Mouse (Mus musculus): ENCODE results near the gene Wnk2. TPM values are rescaled to one million over a fixed set of nuclear protein-coding genes. Genes with fewer than 3 reads are reported as not detected.

Wnk2 gene
- polyA plus RNA-seq (2017; shearing (Covaris generic)), result not detected

DNA sequence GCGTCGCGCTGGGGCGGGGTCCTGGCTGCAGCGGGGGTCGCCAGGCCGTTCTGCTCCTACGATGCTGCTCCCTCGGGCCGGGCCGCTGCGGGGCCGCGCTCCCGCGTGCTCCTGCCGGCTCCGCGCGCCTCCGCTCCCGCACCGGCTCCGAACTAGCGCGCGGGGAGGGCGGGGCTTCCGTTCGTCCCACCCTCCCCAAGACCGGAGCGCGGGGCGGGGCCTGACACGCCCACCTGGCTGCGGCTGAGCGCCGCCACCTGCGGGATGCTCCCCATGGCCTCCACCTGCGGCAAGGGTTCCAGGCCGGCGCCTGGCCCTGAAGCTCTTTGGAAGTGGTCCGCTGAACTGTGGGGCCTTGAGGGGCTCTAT lies at the start of gene Wnk2:
Wnk2 (minus strand) TSS at position 157 of the 369 bp plus-strand sequence.
- no peak for ATAC-seq

DNA sequence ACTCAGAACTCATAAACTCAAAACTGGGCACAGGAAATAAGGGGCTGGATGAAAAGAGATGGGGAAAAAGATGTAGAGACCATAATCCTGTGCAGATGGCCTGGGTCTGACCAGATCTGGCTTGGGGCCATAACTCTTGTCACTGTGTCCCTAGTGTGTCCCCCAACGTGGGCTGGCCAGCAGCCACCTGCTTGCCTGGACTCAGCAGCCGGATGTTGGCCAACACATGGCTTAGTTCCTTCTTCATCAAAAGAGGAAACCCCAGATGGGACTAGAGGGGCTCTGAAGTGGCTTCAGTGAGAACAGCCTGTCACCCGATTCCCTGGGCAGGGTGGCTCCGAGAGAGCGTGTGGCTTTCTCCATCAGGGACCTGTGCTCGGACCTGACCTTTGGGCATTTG lies 49.0 kb upstream of the Wnk2 start:
- ATAC-seq, result no peak

DNA sequence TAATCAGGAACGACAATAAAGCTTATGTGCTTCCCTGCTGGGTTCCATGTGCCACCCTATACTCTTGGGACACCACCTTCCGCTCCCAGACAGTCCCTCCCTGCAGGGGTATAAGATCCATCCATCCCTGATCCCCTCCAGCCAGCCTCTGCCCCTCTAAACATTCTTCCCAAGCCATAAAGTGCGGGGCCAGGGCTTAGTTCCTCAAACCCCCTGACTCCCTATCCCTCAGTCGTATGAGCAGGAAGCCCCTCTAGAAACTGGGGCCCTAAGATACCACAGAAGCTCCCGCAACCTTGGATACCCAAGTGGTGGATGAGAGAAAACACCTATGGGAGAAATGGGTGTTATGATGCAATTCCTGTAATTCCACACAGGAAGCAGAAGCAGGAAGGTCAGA lies 48.4 kb upstream of the Wnk2 start:
- ATAC-seq, result no peak

DNA sequence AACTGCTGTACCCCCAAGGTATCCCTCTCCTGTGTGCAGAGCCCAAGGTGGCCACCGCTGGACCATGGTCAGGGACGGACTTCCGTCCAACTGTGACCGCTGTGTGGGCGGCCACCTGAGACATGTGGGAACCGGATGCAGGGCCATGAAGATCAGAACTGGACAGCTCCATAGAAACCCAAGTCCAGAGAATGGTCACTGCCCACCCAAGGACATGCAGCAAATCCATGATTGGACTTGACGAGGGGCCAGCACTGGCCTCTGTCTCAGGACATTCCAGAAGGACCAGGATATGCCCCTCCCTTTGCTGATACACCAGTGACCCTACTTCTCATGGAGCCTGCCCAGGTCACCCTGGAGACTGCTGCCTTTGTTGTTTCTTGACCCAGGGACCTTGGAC lies 47.8 kb upstream of the Wnk2 start:
- no peak for ATAC-seq

DNA sequence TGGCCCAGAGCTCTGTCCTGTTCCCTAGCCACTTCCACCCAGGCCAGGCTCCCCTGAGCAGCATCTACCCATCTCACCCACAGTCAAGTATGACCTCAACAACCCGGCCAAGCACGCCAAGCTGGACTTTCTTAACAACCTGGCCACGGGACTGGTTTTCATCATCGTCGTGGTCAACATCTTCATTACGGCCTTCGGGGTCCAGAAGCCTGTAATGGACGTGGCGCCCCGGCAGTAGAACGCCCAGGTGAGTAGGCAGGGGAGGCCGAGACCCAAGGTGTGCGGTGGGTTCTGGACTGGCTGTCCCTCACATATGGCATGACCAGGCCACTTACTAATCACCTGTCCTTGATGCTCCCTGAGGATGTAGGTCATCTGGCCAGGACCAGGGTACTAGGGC lies 47.0 kb upstream of the Wnk2 start:
- no peak for ATAC-seq

DNA sequence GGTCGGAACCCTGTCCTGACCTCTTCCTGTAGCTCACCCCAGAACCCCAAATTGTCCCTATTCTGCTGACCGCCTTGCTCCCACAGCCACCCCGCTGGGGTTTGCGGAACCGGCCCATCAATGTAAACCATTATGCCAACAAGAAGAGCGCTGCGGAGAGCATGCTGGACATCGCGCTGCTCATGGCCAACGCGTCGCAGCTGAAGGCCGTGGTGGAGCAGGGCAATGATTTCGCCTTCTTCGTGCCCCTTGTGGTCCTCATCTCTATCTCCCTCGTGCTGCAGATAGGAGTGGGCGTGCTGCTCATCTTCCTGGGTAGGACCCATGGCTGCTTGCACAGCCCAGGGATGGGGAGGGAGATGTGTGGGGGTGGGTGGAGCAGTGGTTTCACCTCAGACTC lies 45.8 kb upstream of the Wnk2 start:
- ATAC-seq, result no peak

DNA sequence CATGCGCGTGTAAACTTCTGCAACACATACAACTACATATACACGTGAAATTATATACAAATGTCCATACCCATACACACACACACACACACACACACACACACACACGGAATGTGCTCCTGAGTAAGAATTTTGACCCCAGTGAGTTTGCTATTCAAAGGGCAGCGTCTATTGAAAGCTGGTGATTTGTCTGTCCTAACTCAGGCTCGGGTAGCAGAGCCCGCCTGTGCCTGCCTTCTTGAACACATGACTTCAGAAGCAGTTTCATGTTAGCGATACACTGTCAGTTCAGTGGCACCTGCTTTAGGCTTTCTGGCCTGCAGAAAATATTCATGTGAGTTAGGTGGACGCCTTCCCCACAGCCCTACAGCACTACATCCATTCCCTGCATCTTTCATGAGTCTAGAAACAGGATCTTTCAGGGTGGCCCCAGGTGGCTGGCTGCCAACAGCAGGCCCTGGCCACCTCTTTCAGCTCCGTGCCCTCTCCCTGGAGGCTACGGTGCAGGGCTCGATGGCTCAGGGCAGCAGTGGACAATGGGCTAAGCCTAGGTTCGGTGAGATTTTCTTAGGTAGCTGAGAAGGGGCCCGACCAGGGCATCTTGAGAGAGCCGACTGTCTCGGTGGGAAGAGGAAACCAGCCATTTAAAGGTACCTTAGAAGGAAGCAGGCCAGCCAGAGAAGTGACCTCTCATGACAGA lies 44.5 kb upstream of the Wnk2 start:
- no peak for ATAC-seq

DNA sequence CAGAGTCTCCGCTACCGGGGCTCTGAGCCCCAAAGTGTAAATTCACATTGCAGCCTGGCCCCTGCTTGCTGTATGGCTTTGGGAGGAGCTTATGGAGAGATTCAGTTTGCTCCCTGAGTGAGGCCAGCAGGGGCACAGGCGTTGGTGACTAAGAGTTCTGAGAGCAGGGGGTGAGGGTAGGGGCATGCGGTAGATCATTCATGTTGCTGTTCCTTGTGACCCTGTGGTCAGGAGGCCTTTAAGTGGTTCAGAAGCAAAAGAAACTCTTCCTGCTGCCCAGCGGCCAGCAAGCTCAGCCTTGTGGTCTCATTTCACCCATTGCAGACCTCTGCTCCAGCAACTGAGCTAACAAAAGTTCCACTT lies 43.8 kb upstream of the Wnk2 start:
- no peak for ATAC-seq

DNA sequence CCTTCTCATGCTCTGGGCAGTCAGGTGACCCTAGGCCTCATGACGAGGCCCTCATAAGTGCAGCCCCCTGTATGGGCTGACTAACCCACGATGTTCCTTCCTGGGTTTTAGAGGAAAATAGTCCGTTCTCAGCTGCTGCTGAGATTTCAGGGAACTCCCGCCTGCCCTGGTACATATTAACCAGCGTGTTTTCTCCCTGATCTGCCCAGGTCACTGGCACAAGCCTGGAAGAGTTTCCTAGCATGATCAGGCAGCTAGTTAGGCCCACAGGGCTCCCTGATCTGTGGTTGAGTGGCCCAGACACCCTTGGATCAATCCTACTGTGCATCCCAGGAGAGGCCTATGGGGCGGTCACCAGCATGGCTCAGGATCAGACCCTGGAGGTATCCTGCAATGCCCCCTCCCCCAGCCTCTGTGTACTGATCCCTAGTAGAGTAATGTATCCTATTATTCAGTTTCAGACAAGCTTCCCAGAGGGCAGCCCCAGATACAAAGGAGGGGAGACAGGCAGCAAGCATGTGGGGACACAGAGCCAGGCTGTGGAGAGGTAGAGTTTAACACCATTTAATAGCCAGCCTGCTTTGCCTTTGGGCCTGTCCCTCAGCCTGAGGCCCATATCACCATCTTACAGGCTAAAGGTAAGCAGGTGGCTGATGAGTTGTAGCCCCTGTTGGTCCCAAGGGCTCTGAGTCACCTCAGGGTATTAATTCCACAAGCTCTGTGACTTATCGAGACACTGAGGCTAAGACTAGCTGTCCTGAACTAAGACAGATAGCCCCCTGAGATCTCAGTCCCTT lies 43.3 kb upstream of the Wnk2 start:
- ATAC-seq, result no peak

DNA sequence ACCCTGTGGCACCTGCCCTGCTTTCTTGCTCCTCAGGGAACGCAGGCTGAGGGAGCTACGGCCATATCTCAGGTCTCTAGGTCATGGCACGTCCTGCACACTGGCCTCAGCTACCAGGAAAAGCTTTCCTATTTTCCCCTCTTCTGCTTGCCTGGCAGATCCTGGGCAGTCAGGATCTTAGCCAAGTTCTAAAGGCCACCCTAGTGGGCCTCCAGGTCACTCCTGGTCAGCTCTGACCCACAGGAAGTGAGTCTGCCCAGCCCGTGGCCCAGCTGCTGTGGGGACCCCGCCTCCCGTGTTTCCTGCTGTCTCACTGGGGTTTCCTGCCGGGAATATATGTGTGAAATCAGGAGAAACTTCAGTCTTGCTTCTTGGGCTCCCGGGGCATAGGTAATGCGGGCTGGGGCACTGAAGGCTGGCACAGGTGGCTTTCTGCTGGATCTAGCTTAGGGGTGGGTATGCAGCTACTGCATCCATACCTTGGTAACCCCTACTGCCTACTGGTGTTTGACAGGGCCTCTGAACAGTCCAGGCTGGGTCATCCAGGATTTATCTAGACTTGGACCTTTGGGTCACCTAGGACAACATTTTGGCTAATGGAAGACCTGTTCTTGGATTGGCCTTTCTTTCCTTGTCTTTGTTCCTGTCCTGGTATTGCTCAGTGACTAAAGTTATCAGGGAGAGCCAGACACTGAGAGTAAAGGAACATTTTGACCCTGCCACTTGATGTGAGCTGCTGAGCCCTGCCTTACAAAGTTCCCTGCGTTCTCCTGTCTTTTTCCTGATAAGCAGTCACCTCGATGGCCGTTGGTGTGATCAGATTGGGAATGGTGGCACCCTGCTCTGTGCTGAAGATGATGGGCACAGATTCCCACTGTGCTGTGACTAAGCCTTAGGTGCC lies 42.4 kb upstream of the Wnk2 start:
- ATAC-seq, result no peak

DNA sequence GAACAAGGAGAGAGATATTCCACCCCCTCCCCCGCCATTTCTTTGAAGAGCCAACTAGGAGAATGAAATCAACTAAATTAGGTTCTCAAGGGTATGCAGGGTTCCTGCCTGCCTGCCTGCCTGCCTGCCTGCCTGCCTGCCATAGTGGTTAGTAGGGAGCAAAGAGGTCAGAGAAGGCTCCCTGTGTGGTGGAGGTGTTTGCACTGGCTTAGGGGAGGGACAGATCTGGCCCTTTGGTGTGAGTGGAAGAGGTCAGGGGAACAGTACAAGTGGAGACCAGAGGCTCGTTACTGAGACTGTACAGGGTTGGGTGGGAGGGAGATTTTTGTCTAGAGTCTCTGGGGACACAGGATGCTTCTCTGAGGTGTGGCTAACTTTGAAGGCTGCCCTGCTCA lies 41.1 kb upstream of the Wnk2 start:
- ATAC-seq, result no peak

DNA sequence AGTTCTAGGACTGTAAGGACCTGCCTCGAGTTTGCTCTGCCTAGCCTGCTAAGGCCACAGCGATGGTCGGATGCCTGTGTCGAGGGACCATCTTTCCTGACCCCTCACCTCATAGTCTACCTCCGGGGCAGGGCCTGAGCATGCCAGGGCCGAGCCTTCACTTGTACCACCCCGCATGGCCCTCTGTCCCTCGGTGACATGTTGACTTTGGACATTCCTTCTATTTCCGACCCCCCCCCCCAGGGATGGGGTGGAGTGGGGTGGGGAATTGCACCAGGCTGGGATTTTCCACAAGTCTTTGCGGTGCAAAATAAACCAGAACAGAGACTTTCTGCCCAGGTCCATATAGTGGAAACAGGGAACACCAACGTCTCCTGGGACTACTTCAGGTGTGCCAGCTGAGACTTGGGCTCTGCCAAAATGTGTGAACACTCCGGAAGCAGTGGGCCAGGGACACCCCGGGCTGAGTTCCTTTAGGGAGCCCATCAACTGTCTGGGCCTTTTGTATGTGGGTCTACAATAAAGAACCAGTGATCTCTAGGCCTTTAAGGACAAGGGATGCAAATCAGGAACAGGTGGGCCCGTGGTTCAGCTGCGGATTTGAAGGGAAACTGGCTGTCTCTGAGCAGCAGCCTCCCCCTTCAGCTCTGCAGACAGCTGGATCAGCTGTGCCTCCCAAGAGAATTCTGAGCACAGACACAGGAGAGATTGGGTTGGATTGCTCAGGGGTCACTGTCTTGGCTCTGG lies 40.6 kb upstream of the Wnk2 start:
- no peak for ATAC-seq

DNA sequence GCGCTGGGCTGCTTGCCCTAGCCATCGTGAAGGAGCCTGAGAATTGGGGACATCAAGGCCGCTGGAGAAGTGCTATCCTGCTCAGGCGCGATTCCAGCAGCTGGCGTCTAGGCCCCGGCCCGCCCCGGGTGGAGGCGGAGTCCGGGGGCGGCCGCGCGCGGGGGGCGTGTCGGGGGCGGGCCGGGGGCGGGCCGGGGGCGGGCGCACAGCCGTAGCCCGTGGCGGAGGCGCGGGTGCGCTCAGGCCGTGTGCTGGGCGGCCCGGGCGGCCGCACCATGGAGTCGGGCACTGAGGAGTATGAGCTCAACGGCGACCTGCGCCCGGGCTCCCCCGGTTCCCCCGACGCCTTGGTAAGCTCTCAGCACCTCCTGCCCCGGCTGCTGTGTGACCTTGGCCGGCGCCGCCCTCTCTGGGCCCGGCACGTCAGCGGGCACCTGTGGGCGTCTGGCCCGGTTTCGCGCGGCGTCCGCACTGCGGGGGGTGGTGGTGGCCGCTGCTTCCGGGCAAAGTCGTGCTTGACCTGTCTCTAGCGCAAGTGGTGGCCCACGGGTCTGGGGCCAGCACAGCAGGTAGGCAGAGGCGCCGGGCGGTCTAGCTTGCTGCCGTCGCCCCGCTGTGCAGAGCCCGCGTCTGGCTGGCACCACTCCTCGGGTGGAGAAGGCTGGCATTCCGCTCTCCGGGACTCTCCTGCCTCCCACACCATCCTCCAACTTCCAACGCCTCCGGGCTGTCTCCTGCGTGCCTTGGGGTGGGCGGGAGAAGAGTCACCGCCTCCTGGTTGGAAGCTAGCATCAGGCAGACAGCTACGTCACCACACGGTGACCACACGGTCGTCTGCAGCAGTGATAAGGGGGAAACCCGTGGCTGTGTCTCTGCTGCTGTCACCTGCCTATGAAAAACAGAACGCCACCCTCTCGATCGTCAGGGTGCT lies 39.7 kb upstream of the Wnk2 start, which contains the start of gene Ninj1:
Ninj1 (plus strand) TSS at position 198 of the 931 bp plus-strand sequence.
- peak; percentile 92 for ATAC-seq

DNA sequence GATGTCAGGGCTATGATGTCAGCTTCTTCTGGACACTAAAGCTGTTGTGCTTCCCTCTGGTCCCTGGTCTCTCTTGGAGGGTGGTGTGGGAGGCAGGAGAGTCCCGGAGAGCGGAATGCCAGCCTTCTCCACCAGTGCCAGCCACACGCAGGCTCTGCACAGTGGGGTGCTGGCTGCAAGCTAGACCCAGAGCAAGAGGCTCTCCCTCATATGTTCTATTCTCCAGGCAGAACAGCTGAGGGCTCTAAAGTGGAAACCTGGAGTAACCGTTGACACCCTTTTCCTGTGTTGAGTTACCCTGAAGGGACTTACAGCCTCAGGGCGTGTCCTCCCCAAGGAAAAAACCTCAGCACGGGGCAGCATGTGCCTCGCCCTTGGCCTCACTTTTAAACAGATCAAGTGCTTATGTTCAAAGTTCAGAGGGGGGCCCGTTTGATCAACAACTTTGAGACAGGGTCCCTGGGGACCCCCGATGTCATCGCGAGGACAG lies 39.0 kb upstream of the Wnk2 start:
- no peak for ATAC-seq

DNA sequence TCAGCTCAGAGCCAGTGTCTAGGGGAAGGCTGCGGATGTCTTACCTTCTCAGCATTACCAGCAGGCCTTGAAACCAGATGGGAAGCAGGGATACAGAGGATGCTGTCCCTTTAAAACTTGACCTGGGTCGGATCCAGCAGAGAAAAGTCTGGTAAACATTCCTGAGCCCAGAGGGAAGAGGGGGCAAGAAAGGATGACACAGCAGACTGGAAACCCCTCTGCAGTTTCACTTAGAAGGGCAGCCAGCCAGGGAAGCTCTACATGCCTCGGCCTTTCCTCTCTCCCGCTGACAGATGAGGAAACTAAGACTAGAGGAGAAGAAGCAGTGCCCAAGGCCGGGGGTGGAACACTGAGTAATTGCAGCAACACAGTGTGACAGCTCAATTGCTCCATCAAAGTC lies 35.8 kb upstream of the Wnk2 start:
- ATAC-seq, result no peak

DNA sequence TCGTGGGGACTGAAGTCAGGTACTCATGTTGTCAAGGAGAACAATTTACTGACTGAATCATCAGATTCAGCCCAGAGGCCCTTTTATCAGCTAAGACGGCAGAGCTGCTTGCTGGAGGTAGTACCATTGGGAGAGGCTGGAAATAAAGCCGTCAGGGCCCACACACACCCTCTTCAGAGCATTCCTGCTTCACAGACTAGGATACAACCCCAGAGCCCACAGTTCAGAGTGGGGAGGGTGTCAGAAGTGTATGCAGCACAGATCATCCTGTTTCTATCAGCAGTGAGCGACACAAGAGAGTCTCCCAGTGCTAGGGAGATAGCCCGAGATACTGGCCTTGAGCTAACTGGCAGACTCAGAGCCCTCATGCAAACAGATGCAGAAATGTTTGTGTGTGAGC lies 35.3 kb upstream of the Wnk2 start:
- no peak for ATAC-seq

DNA sequence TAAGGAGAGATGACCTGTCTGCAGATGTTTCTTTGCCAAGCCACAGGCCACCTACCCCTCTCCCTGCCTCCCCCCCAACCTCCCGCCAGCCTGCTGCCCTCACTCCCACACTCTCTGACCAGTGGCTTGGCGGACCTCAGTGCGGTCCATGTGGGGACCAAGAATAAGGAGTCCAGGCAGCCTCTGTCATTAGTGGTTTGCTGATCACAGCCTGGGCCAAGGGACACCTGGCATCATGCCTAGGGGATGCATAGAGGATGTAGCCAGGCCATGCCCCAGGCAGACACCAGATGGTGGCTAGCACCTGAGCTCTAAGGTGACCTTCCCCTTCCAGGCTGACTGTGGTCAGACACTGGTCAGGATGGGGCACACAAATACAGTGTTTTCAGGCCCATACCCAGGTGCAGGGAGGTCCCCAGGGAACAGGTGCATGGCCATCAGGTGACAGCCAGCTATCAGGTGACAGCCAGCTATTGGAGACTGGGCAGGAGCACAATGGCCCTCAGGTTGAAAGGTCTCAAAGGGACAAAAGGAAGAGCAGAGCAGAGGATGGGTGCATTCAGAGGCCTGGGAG lies 33.7 kb upstream of the Wnk2 start:
- ATAC-seq, result no peak

DNA sequence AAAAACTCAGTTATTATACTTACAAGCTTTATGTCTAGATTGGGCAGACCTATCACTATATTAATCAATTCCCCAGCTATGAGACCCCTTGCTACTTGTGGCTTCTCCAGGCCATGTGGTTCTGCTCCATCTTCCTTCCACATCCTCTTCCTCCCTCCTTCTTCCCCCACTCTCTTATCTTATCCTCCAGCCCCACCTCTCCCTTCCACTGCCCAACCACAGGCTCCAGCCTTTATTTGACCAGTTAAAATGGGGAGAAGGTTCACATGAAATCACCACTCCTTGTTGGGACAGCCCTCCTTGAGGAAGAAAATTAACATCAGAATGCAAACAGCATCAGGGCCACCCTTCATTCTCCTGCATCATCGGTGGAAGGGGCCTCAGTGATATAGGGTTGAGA lies 32.9 kb upstream of the Wnk2 start:
- ATAC-seq, result no peak

DNA sequence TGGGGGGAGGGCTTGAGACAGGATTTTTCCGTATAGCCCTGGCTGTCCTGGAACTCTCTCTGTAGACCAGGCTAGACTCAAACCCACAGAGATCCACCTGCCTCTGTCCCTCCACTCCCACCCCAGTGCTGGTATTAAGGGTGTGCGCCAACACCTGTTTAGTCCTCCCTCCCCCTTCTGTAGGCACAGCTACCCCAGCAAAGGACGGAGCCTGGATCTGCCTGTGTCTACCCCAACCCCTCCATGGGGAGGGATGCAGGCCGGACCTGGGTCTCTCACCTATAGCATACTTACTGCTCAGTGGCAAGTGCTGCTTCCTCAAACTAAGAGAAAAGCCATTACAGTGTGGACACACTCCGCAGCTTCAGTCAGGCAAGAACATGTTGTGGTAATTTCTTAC lies 32.5 kb upstream of the Wnk2 start:
- no peak for ATAC-seq

DNA sequence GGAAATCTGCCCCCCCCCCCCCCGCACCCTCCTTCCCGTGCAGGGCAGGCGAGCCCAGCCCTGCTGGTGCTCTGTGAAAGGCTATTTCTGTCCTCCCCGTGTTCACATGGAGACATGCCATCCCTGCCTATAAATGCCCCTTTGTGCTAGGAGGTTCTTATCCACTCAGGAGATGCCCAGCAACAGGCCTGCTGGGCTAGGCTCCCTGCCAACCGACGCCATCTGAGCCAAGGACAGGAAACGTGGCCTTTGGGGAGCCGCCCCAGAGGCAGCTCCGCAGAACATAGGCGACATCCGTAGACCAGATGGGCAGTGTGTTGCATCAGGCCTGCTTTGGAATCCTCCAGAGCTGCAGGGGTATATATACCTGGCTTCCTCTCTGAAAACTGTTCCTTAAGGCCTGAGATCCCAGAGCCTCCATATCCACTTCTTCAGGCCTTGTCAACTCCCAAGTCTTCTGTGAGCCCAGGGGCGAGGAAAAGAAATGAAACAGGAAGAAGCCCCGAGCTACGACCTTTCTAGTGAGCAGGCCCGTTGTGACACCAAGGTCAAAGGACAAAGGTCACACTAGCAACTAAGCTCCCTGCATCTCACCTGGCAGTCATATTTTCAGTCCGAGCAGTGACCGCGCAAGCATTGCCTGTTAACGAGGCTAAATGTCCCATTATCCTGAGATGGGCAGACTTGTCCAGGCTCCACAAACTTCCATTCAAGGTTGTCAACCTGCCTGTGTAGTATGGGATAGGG lies 31.2 kb upstream of the Wnk2 start:
- ATAC-seq, result no peak

Data from activated CD4-positive, CD25-positive, alpha-beta regulatory T cell, adult 4 months (primary cell).